Mouse (Mus musculus): ENCODE measurements around the gene St3gal3. TPM values are rescaled to one million over a fixed set of nuclear protein-coding genes. Genes with fewer than 3 reads are reported as not detected.

Gene St3gal3
- polyA plus RNA-seq, 1 experiment from 2014 or later, result 10.9 TPM

DNA sequence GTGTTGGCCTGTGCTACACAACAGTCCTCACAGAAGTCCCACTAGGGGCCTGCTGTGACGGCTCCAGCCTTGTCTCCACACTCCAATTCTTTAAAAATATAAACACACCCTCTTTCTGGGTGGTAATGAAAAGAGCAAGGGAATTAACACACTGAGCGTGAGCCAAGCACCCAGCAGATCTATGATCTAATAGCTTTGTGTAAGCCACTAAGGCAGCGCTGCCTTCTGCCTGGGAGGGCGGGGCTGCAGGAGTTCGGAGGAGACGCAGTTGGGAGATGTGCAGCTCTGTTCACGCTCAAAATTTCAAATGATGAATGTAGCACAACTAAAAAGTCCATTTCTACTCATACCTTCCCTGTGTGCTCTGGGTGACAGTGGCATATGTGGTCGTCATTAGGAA is 115.1 kb downstream of the St3gal3 start:
- Histone ChIP-seq H3K36me3 (no peaks in the 10 kb centered on the region), H3K27ac (no peak overlapping the region), H3K4me3 (no peak overlapping the region), H3K27me3 (no peaks in the 10 kb centered on the region), H3K9ac (no peak overlapping the region), H3K4me2 (replicated peaks) (no peak overlapping the region), H3K9me3 (replicated peaks) (no peaks in the 10 kb centered on the region), H3K4me1 (peaks cover 30% of the 10 kb centered on the region)
- 81% methylated on average over 8 of the region's 8 CpGs for WGBS
- ATAC-seq (ENCODE audit: low FRiP score), result no peak

DNA sequence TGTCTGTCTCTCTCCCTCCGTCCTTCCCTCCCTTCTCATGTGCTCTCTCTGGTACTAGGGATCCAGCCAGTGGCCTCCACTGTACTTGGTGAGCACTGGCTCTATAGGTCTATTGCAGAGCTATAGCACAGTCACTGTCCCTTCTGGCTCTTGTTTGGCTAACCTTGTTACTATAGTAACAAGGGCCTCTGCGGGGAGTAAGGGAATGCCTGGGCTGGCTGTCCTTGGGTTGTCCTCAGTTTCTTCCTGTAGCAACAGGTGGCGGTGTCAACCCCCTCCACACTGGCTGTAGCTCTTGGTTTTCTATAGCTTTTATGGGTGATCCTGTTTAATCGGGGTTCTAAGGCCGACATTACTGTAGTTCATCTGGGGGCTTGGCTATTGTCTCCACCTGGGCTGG is 115.5 kb downstream of the St3gal3 start:
- Histone ChIP-seq H3K27ac (no peak overlapping the region), H3K9ac (no peak overlapping the region), H3K4me1 (peaks cover 30% of the 10 kb centered on the region), H3K36me3 (peaks cover 2% of the 10 kb centered on the region; the same call in 1 of the 2 replicates), H3K4me3 (no peak overlapping the region), H3K9me3 (replicated peaks) (no peaks in the 10 kb centered on the region), H3K4me2 (replicated peaks) (no peak overlapping the region), H3K27me3 (no peaks in the 10 kb centered on the region)
- WGBS, result 69% methylated on average over 5 of the region's 5 CpGs
- no peak for ATAC-seq (ENCODE audit: low FRiP score)

DNA sequence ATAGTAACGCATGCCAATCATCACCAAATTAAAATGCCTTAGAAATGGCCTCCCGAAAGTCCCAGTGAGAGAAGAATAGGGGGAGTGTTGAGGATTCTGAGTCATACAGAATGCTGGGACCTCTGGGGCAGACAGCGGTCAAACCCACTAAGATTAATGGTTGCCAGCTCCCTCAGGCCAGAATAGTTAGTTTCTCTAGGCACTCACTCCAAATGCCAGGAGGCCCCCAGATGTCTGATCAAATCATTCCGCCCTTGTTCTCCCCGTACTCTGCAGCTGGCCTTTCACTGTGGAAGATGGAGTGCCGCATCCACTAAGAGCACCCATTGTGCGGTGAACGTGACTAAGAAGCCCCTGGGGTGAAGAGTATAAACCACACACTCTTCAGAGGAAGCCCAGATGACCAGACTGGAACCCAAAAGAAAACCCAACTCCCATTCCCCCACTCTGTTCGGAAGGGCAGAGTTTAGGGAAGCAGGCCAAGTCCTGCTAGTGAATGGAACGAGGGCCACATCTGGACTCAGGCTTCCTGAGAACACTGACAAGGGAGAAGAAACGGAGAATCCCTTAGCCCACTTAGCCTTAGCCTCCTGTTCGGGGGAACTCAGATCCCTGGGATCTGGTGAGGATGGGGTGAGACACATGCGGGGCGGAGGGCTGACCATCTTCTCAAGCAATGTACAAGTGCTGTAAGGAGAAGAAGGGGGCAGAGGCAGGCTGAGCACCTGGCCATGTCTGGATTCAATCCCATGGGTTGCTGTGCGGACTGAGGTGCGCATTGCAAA is 117.5 kb downstream of the St3gal3 start:
- H3K36me3 ChIP-seq, result peaks cover 2% of the 10 kb centered on the region; the same call in 1 of the 2 replicates
- H3K27ac ChIP-seq, result no peak overlapping the region
- WGBS, result 60% methylated on average over 16 of the region's 16 CpGs
- no peaks in the 10 kb centered on the region for H3K9me3 ChIP-seq (replicated peaks)
- no peak overlapping the region for H3K4me2 ChIP-seq (replicated peaks)
- no peak overlapping the region for H3K9ac ChIP-seq
- H3K27me3 ChIP-seq, result no peaks in the 10 kb centered on the region
- no peak overlapping the region for H3K4me3 ChIP-seq
- H3K4me1 ChIP-seq, result peaks cover 30% of the 10 kb centered on the region
- ATAC-seq (ENCODE audit: low FRiP score), result no peak

DNA sequence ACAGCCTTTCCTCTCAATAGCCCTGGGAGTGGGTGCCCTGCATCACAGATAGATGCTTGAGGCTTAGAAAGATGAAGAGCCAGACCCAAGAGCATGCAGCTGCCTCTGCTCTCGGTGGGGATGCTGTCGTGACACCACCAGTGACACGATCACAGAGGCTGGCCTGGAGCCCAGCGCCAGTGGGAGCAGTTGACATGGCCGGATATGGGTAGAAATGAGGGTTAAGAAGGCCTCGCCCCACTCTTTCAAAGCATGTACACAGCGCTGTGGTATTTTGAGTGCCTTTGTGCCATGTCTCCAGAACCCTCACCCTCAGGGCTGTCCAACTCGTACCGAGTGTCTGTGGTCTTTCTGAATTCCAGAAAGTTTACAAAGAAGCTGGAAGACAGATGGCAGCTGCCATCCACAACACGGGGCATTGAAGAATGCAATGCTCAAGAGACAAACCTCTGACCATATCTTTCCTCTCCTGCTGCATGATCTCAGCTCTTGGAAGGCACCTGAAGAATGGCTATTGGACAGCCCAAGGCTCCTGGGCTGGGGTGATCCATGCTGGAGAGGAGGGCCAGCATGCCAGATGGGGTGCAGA is 118.3 kb downstream of the St3gal3 start:
- WGBS, result 64% methylated on average over 10 of the region's 10 CpGs

DNA sequence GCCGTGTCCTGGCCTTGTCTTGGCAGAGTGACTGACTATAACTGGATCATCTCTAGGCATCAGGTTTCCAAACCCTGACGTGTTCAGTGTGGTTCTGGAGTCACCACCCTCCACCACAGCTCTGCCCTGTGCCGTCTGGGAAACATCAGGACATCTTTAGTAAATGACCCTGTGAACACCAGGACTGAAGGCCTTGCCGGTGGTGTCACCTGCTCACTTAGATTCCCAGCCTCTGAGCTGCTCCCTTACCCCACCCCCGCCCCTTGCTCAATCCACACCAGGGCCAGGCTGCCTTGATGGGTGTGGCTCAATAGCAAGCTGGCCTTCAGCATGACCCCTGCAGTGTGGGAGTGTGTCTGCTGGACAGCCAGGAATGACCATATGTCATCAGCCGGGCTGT is 119.1 kb downstream of the St3gal3 start:
- Histone ChIP-seq H3K9ac (no peak overlapping the region), H3K4me1 (peaks cover 30% of the 10 kb centered on the region), H3K27ac (no peak overlapping the region), H3K4me3 (no peak overlapping the region), H3K36me3 (peaks cover 2% of the 10 kb centered on the region; the same call in 1 of the 2 replicates), H3K27me3 (no peaks in the 10 kb centered on the region), H3K4me2 (replicated peaks) (no peak overlapping the region), H3K9me3 (replicated peaks) (no peaks in the 10 kb centered on the region)
- 45% methylated on average over 6 of the region's 6 CpGs for WGBS
- no peak for ATAC-seq (ENCODE audit: low FRiP score)

More for the DNA sequence above, 118.3 kb downstream of the St3gal3 start:
- Histone ChIP-seq H3K27ac (no peak overlapping the region), H3K9me3 (replicated peaks) (no peaks in the 10 kb centered on the region), H3K9ac (no peak overlapping the region), H3K36me3 (peaks cover 2% of the 10 kb centered on the region; the same call in 1 of the 2 replicates), H3K4me1 (peaks cover 30% of the 10 kb centered on the region), H3K27me3 (no peaks in the 10 kb centered on the region), H3K4me3 (no peak overlapping the region), H3K4me2 (replicated peaks) (no peak overlapping the region)
- ATAC-seq (ENCODE audit: low FRiP score), result no peak

DNA sequence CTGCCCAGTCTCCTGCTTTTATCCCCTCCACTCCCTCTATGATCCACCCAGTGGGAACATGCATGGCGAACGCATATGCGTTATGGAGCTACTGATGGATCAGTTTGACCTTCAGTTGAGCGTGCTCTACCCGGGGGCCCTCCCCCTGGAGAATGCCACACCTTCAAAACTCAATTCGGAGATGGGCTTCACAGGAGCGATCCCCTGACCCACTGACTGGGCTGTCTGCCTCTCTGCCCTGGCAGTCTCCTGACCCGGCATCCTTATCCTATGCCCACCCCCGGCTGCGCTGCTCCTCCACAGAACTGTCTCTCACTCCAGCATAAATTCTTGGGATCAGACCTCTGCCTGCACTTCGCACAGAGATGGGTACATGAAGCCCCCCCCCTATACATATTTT is 119.6 kb downstream of the St3gal3 start:
- H3K4me1 ChIP-seq, result peaks cover 30% of the 10 kb centered on the region
- H3K4me2 ChIP-seq (replicated peaks), result no peak overlapping the region
- WGBS, result 92% methylated on average over 11 of the region's 11 CpGs
- H3K27me3 ChIP-seq, result no peaks in the 10 kb centered on the region
- no peak overlapping the region for H3K27ac ChIP-seq
- no peaks in the 10 kb centered on the region for H3K9me3 ChIP-seq (replicated peaks)
- no peak overlapping the region for H3K4me3 ChIP-seq
- H3K9ac ChIP-seq, result no peak overlapping the region
- ATAC-seq (ENCODE audit: low FRiP score), result no peak
- H3K36me3 ChIP-seq, result peaks cover 2% of the 10 kb centered on the region; the same call in 1 of the 2 replicates

DNA sequence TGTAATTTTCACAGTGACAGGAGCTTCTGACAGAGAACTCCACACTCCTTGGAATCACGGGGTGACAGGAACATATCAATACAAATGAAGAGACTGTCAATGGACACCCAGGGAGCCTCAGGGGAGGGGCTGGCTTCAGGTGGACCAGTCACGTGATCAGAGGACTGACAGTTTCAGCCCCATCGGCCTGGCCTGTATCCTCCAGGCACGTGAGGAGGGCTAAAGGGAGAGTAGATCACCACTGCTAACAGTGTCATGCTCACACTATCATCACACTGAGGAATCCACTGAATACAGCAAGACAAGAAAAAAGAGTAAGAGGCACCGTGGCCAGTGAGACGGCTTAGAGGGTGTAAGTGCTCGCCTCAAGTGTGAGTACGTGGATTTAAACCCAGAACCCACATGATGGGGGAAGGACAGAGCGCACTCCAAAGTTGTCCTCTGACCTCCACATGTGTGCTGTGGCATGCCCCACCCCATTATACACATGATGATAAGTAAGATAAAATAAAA is 124.0 kb downstream of the St3gal3 start:
- no peaks in the 10 kb centered on the region for H3K27me3 ChIP-seq
- H3K36me3 ChIP-seq, result peaks cover 2% of the 10 kb centered on the region; the same call in 1 of the 2 replicates
- H3K4me3 ChIP-seq, result no peak overlapping the region
- WGBS, result 79% methylated on average over 9 of the region's 9 CpGs
- no peak overlapping the region for H3K4me2 ChIP-seq (replicated peaks)
- H3K4me1 ChIP-seq, result peaks cover 7% of the 10 kb centered on the region
- H3K27ac ChIP-seq, result no peak overlapping the region
- no peak overlapping the region for H3K9ac ChIP-seq
- no peak for ATAC-seq (ENCODE audit: low FRiP score)
- H3K9me3 ChIP-seq (replicated peaks), result no peaks in the 10 kb centered on the region

DNA sequence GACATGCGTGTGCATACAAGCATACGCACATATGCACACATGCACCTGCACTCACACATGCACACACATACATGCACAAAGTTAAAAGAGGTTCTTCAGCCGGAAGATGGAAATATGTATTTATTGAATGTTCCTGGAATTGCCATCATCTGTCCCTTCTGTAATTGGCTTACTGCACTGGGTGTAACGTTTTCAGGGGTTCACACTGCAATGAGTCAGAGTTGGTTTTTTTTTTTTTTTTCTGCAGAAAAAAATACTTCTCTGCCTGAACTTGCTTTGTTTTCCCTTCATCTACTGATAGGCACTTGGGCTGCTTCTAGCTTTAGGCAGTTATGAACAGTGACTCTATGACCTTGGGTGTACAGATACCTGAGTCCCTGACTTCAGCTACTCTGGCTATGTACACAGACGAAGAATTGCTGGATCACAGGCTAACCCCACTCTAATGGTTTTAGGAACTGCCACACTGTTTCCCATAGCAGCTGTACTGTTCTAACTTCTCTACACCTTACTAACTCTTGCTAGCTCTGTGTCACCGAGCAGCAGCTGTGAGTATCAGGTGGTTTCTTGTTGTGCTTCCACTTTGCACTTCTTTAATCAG is 126.2 kb downstream of the St3gal3 start:
- no peak for ATAC-seq (ENCODE audit: low FRiP score)
- WGBS, result 81% methylated on average over 6 of the region's 6 CpGs
- H3K4me2 ChIP-seq (replicated peaks), result no peak overlapping the region
- no peaks in the 10 kb centered on the region for H3K9me3 ChIP-seq (replicated peaks)
- no peaks in the 10 kb centered on the region for H3K4me1 ChIP-seq
- H3K9ac ChIP-seq, result no peak overlapping the region
- no peak overlapping the region for H3K27ac ChIP-seq
- H3K4me3 ChIP-seq, result no peak overlapping the region
- no peaks in the 10 kb centered on the region for H3K36me3 ChIP-seq
- H3K27me3 ChIP-seq, result no peaks in the 10 kb centered on the region

DNA sequence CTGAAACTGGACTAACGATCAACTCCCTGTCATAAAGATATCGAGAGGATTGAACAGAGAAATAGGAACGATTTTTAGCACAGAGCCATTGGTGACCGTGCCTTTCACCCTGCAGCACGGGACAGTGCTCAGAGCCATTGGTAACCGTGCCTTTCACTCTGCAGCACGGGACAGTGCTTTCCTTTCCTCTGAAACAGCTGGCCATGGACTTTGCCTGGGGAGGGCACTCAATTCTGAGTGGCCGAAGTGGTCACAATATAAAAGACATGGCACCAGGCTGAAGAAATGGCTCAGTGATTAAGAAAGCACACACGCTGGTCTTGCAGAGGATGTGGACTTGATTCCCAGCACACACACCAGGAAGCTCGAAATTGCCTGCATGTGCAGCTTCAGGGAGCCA is 133.4 kb downstream of the St3gal3 start:
- H3K36me3 ChIP-seq, result no peaks in the 10 kb centered on the region
- no peak overlapping the region for H3K9ac ChIP-seq
- H3K4me3 ChIP-seq, result no peak overlapping the region
- H3K27ac ChIP-seq, result no peak overlapping the region
- 75% methylated on average over 10 of the region's 10 CpGs for WGBS
- no peak for ATAC-seq (ENCODE audit: low FRiP score)
- H3K4me1 ChIP-seq, result peaks cover 22% of the 10 kb centered on the region
- no peaks in the 10 kb centered on the region for H3K9me3 ChIP-seq (replicated peaks)
- no peaks in the 10 kb centered on the region for H3K27me3 ChIP-seq
- H3K4me2 ChIP-seq (replicated peaks), result no peak overlapping the region

DNA sequence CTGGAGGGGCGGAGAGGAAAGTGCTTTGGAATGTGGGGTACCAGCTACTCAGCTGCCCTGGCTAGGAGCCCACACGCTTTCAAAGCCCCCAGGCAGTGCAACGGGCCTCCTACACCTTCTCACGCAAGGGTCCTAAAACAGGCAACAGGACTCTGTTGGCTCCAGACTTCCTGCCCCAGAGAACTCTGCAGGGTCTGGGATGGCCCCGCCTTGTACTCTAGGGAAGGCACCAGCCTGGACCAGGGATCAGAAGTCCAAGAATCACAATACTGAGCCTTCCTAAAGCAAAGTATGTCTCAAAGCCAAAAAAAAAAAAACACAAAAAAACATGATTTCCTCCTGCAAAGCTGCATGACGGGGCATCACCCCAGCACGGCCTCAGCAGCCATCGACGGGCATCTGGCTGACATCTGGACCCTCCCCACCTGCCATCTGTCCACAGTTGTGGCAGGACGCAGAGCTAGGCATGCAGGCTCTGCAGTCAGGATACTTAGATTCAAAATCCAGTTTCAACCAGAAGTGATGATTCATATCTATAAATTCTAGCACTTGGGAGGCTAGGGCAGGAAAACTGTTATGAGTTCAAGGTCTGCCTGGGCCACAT is 134.0 kb downstream of the St3gal3 start:
- no peak overlapping the region for H3K9ac ChIP-seq
- WGBS, result 65% methylated on average over 10 of the region's 10 CpGs
- no peaks in the 10 kb centered on the region for H3K9me3 ChIP-seq (replicated peaks)
- H3K4me3 ChIP-seq, result no peak overlapping the region
- no peak overlapping the region for H3K27ac ChIP-seq
- no peak overlapping the region for H3K4me2 ChIP-seq (replicated peaks)
- H3K36me3 ChIP-seq, result no peaks in the 10 kb centered on the region
- peaks cover 22% of the 10 kb centered on the region for H3K4me1 ChIP-seq
- ATAC-seq (ENCODE audit: low FRiP score), result no peak
- no peaks in the 10 kb centered on the region for H3K27me3 ChIP-seq

DNA sequence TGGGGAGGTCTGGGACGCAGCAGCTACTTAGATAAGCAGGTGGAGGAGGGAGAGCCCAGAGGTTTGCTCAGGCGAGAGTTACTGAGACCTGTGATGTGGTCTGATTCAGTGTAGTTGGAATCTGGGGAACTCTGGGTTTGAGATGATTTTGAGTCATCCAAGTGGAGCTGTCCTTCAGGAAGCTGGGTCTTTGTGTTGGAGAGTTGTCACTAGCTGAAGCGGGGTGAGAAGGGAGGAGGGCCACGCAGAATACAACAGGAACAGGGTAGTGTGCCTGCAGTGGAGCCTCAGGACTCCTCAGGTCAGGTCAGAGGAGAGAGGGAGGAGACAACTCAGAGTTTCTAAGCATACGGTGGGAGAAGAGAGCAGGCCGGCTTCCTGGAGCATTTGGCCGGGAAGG is 134.8 kb downstream of the St3gal3 start:
- no peaks in the 10 kb centered on the region for H3K36me3 ChIP-seq
- H3K4me1 ChIP-seq, result peaks cover 22% of the 10 kb centered on the region
- ATAC-seq (ENCODE audit: low FRiP score), result no peak
- no peak overlapping the region for H3K27ac ChIP-seq
- H3K9ac ChIP-seq, result no peak overlapping the region
- WGBS, result 73% methylated on average over 7 of the region's 7 CpGs
- no peaks in the 10 kb centered on the region for H3K9me3 ChIP-seq (replicated peaks)
- H3K4me2 ChIP-seq (replicated peaks), result no peak overlapping the region
- no peaks in the 10 kb centered on the region for H3K27me3 ChIP-seq
- no peak overlapping the region for H3K4me3 ChIP-seq

All from hindbrain, embryonic 12.5 days (tissue).